Mouse (Mus musculus): Measurements from ENCODE around the gene Tekt3. TPM values are rescaled to one million over a fixed set of nuclear protein-coding genes. Genes with fewer than 3 reads are reported as not detected.

The Tekt3 gene
- polyA plus RNA-seq, 1 experiment from 2014 or later: 0.12 TPM

GRCm38 (mm10) chr11:63136205-63136604 is 74.8 kb downstream of the Tekt3 start:
- WGBS: 67% methylated on average over 6 of the region's 6 CpGs
- H3K27me3 ChIP-seq: peaks cover 16% of the 10 kb centered on the region; the same call in 1 of the 2 replicates
- no peaks in the 10 kb centered on the region for H3K9me3 ChIP-seq
- H3K4me3 ChIP-seq: 0 out of 2 replicates have a peak overlapping the region, but pooled peaks have one; percentile 1
- H3K36me3 ChIP-seq: peaks cover 20% of the 10 kb centered on the region
- H3K4me1 ChIP-seq: peaks cover 50% of the 10 kb centered on the region
- peak overlapping the region; percentile 44; the same call in 1 of the 2 replicates for H3K9ac ChIP-seq
- peak overlapping the region; percentile 47; the same call in 1 of the 2 replicates for H3K27ac ChIP-seq
- H3K4me2 ChIP-seq (replicated peaks): peak overlapping the region; percentile 90
- no peak for ATAC-seq (ENCODE audit: insufficient number of reproducible peaks, insufficient read depth, low FRiP score, low TSS enrichment)

- Histone ChIP-seq H3K27me3 (peaks cover 9% of the 10 kb centered on the region; the same call in 1 of the 2 replicates), H3K4me2 (replicated peaks) (no peak overlapping the region), H3K36me3 (peaks cover 27% of the 10 kb centered on the region), H3K4me3 (no peak overlapping the region), H3K27ac (no peak overlapping the region), H3K9ac (no peak overlapping the region), H3K4me1 (peaks cover 44% of the 10 kb centered on the region), H3K9me3 (no peaks in the 10 kb centered on the region)
- ATAC-seq (ENCODE audit: insufficient number of reproducible peaks, insufficient read depth, low FRiP score, low TSS enrichment): no peak
- 65% methylated on average over 4 of the region's 4 CpGs for WGBS
These were observed 75.5 kb downstream of the Tekt3 start for GRCm38 (mm10) chr11:63136836-63137416.

GRCm38 (mm10) chr11:63138739-63139138 is 77.3 kb downstream of the Tekt3 start:
- no peaks in the 10 kb centered on the region for H3K9me3 ChIP-seq
- H3K4me1 ChIP-seq: peaks cover 38% of the 10 kb centered on the region
- no peak overlapping the region for H3K4me3 ChIP-seq
- H3K27ac ChIP-seq: no peak overlapping the region
- 0 out of 2 replicates have a peak overlapping the region, but pooled peaks have one; percentile 20 for H3K9ac ChIP-seq
- H3K4me2 ChIP-seq (replicated peaks): no peak overlapping the region
- ATAC-seq (ENCODE audit: insufficient number of reproducible peaks, insufficient read depth, low FRiP score, low TSS enrichment): no peak
- peaks cover 27% of the 10 kb centered on the region for H3K36me3 ChIP-seq
- WGBS: 42% methylated on average over 3 of the region's 3 CpGs
- peaks cover 7% of the 10 kb centered on the region; the same call in 1 of the 2 replicates for H3K27me3 ChIP-seq

GRCm38 (mm10) chr11:63142311-63142710 is 80.9 kb downstream of the Tekt3 start:
- H3K27ac ChIP-seq: no peak overlapping the region
- H3K4me1 ChIP-seq: peaks cover 8% of the 10 kb centered on the region; the same call in 1 of the 2 replicates
- ATAC-seq (ENCODE audit: insufficient number of reproducible peaks, insufficient read depth, low FRiP score, low TSS enrichment): no peak
- no peak overlapping the region for H3K9ac ChIP-seq
- 89% methylated on average over 5 of the region's 5 CpGs for WGBS
- H3K4me2 ChIP-seq (replicated peaks): no peak overlapping the region
- H3K36me3 ChIP-seq: peaks cover 19% of the 10 kb centered on the region
- no peaks in the 10 kb centered on the region for H3K27me3 ChIP-seq
- no peaks in the 10 kb centered on the region for H3K9me3 ChIP-seq
- no peak overlapping the region for H3K4me3 ChIP-seq

- H3K4me2 ChIP-seq (replicated peaks): no peak overlapping the region
- 69% methylated on average over 4 of the region's 4 CpGs for WGBS
- peaks cover 8% of the 10 kb centered on the region; the same call in 1 of the 2 replicates for H3K4me1 ChIP-seq
- no peaks in the 10 kb centered on the region for H3K27me3 ChIP-seq
- H3K36me3 ChIP-seq: peaks cover 16% of the 10 kb centered on the region
- H3K4me3 ChIP-seq: no peak overlapping the region
- H3K27ac ChIP-seq: no peak overlapping the region
- no peaks in the 10 kb centered on the region for H3K9me3 ChIP-seq
- no peak for ATAC-seq (ENCODE audit: insufficient number of reproducible peaks, insufficient read depth, low FRiP score, low TSS enrichment)
- H3K9ac ChIP-seq: no peak overlapping the region
These were observed 81.4 kb downstream of the Tekt3 start for GRCm38 (mm10) chr11:63142816-63143215.

GRCm38 (mm10) chr11:63143486-63143885 is 82.0 kb downstream of the Tekt3 start:
- no peak for ATAC-seq (ENCODE audit: insufficient number of reproducible peaks, insufficient read depth, low FRiP score, low TSS enrichment)
- no peaks in the 10 kb centered on the region for H3K27me3 ChIP-seq
- no peak overlapping the region for H3K4me2 ChIP-seq (replicated peaks)
- H3K27ac ChIP-seq: no peak overlapping the region
- H3K9me3 ChIP-seq: no peaks in the 10 kb centered on the region
- no peak overlapping the region for H3K9ac ChIP-seq
- H3K36me3 ChIP-seq: peaks cover 11% of the 10 kb centered on the region
- no peak overlapping the region for H3K4me3 ChIP-seq
- WGBS: 63% methylated on average over 8 of the region's 8 CpGs
- H3K4me1 ChIP-seq: peaks cover 5% of the 10 kb centered on the region; the same call in 1 of the 2 replicates

Other genes starting within 250 kb of the Tekt3 start
- gene Trim16, start 241.4 kb upstream of the Tekt3 start, polyA plus RNA-seq (2016; fragmentation: Nextera tagmentation; extraction: Ambion mirVana): 14.0 and 16.8 TPM in 2 replicates
- gene Fbxw10, start 214.6 kb upstream of the Tekt3 start, polyA plus RNA-seq (2016; fragmentation: Nextera tagmentation; extraction: Ambion mirVana): 0.67 and 0.77 TPM in 2 replicates
- gene Tvp23b, start 182.2 kb upstream of the Tekt3 start, polyA plus RNA-seq (2016; fragmentation: Nextera tagmentation; extraction: Ambion mirVana): 60.0 and 61.7 TPM in 2 replicates
- 0.32 TPM in 1 of 2 replicates, not detected in the other for gene Cdrt4, start 110.5 kb upstream of the Tekt3 start, polyA plus RNA-seq (2016; fragmentation: Nextera tagmentation; extraction: Ambion mirVana)
- 81.0 and 82.1 TPM in 2 replicates for gene Pmp22, start 67.3 kb downstream of the Tekt3 start, polyA plus RNA-seq (2016; fragmentation: Nextera tagmentation; extraction: Ambion mirVana)

Measured in embryonic facial prominence, embryonic 12.5 days (tissue).